Mouse (Mus musculus) B cell, adult 2 months (primary cell): ENCODE measurements at regions not wholly inside any gene's neighbourhood (a gene's known extent, or its start where the extent isn't known, plus 50 kb on each side); places are given as distances from the start of the nearest gene placed in this dataset.

Source experiments
- DNase-seq, 2 experiments: peaks; one replicate each; pipeline ENCODE4 v3.0.0; 2022

- DNase-seq = no peak
Observed at GRCm38 (mm10) chrX:142552196-142552595, 129.0 kb upstream of the Tmem164 start.

DNA sequence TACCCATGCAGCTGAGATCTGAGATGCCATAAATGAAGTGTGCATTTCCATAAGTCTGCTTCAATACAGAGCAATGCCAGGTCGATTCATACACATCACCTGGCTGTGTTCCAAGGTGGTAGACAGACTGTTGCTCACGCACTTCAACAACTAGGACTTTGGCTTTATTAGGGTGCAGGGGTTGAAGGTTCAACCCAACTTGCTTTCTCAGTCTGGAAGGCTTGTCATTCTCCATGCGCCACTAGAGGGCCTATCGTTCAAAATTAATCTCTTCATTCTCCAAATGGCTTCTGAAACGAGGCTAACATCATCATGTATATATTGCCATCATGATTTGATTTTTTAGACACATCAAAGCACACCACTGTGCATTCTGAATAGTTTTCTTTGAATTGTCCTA is 127.0 kb upstream of the Tmem164 start:
- DNase-seq = peak; percentile 27 to 29

GRCm38 (mm10) chrX:142557496-142557895 is 123.7 kb upstream of the Tmem164 start:
- no peak for DNase-seq

- DNase-seq = no peak
Observed at GRCm38 (mm10) chrX:142560209-142560912, 120.8 kb upstream of the Tmem164 start.

GRCm38 (mm10) chrX:142561788-142562187 is 119.4 kb upstream of the Tmem164 start:
- DNase-seq = no peak

- no peak for DNase-seq
Observed at GRCm38 (mm10) chrX:142564186-142564585, 117.0 kb upstream of the Tmem164 start.

DNA sequence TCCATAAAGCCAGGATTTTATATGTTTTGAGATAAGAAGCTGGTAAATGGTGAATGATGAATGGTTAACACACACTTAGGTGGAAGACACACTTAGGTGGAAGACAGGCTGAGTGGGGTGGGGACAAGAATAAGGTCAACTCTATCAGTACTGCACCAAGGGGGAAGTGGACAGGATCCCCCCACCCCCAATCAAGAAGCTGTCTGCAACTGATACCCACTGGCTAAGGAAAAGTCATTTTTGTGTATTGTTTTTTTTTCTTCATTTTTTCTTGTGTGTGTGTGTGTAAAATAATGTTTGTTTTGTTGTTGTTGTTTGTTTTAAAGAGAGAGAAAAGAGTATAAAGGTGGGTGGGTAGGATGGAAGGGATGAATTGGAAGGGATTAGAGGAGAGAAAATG is 109.4 kb upstream of the Tmem164 start:
- DNase-seq = no peak

DNA sequence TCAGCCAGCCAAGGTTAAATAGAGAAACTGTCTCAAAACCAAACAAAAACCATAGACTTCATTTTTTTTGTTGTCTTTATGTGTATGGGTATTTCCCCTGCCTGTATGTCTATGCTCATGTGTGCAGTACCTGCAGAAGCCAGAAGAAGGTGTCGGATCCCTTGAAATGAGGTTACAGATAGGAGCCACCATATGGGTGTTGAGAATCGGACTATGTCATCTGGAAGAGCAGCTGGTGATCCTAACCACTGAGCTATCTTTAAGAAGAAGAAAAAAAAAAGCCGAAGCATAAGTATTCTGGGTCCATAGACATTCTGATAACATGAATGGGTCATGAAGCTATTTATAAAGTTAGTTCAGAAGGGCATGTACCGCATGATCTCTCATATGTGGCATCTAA is 107.2 kb upstream of the Tmem164 start:
- no peak for DNase-seq

- peak; percentile 22 to 27 for DNase-seq
Observed at GRCm38 (mm10) chrX:142574945-142575710, 106.1 kb upstream of the Tmem164 start.

DNA sequence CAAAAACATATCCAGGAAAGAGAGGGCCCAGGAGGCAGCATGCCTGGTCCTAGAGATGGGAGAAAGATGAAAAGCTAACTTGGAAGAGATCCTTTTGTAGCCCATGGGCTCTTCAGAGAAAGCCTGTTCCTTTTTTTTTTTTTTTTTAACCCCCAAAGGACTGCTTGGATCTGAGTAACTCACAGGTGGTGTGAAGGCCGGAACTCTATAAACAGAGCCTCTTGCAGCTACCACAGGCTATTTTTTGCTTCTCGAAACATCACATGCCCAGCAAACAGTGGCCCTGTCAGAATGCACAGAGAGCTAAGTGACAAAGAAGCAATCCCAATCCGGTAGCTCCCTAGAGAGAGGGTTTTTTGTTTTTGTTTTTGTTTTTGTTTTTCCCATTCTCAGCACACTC is 105.1 kb upstream of the Tmem164 start:
- DNase-seq = no peak

- DNase-seq = no peak
Observed at GRCm38 (mm10) chrX:142577449-142578081, 103.6 kb upstream of the Tmem164 start.

DNA sequence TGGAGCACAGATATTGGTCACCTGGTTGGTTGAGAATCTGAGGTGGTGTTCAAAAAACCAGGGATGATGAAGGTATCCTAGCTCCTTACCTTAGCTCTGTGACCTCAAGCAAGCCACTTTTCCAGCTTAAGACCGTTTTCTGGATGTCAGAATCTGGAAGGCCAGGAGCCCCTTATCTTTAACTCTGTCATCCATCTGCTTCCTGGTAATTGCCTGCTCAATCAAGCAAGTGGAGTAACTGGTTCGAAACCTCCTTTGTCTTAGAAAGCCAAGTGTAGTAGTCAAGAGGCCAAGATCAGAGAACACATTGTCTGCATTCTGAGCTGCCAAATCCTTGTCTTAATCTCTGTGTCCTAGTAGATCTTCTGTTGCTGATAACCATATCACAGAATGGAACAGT is 95.9 kb upstream of the Tmem164 start:
- no peak for DNase-seq

DNA sequence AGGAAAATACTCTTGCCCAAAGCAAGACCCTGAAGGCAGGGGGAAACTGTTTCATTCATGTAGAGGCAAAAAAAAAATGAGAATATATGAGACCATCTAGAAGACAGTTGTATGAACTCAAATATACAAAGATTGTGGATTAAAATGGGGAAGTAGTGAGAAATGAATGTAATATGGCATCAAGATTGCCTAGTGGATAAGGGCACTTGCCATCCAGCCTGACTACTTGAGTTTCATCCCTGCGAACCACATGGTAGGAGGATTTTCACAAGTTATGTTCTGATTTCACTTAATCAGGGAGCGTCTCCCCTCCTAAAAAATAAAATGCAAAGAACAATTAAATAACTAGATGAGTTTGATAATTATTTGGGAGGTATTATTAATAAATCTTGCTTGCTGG is 81.8 kb upstream of the Tmem164 start:
- DNase-seq = no peak

DNA sequence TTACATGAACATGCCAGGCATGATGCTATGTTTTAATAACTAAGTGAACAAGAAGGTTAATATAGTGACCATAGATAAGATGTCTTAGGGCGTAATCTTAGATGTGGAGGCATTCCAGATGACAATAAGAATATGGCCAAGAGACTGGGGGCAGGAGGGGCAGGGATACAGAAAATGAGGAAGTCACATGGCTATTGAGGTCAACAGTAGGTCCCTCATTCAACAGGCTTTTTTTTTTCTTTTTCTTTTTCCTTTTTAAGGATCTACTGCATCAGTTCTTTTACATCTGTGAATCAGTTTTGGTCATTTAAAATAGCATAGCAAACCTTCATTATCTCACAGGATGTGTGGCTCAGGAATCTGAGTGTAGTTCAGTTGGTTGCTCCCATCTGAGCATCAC is 80.4 kb upstream of the Tmem164 start:
- DNase-seq = no peak

- DNase-seq = no peak
Observed at GRCm38 (mm10) chrX:142605088-142605487, 76.1 kb upstream of the Tmem164 start.

- no peak for DNase-seq
Observed at GRCm38 (mm10) chrX:142606595-142607205, 74.5 kb upstream of the Tmem164 start.

- no peak for DNase-seq
Observed at GRCm38 (mm10) chrX:142616189-142616872, 64.9 kb upstream of the Tmem164 start.

- no peak for DNase-seq
Observed at GRCm38 (mm10) chrX:142618389-142618788, 62.8 kb upstream of the Tmem164 start.

DNA sequence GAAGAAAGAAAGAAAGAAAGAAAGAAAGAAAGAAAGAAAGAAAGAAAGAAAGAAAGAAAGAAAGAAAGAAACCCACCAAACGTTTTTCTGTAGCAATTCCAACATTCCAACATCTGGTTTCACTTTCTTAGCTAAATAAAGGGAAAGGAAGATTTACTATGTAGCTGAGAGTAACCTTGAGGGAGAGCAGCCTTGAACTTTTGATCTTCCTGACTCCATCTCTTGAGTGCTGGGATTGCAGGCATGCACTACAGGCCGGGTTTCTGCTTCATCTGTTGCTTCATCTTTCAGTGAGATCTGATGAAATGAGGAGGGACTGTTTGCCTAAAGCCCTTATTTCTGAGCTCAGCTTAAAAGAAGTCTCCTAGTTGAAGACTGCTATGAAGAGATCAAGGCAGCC is 57.8 kb upstream of the Tmem164 start:
- DNase-seq = no peak

DNA sequence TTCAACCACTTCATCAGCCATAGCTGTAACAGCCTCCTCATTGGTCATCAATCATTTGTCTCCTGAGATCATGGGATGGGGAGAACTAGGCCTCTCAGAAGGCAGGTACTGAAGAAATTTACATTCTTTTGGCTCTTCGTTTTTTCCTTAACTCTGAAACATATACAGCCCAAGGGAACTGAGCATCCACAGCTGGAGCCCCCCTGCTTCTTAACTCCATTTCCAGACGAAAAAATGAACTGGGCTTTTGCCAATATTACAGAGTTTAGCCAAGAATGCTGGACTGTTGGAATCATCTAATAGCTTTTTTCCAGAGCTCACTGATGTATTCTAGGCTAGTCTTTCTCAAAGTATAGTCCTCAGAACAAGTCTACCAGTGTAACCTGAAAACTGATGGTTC is 57.3 kb upstream of the Tmem164 start:
- DNase-seq = no peak
